Mouse (Mus musculus) ES-Bruce4 (cell line): Measurements from ENCODE around the gene Bsn. TPM values are rescaled to one million over a fixed set of nuclear protein-coding genes. Genes with fewer than 3 reads are reported as not detected.

ENCODE experiments used
- H3K27ac ChIP-seq: 2 replicates; pipeline ENCODE4 v1.5.1; 2012; ENCODE audit warnings: low read length, inconsistent platforms; ENCODE audit not compliant: insufficient read depth
- H3K27me3 ChIP-seq: 2 replicates; pipeline ENCODE4 v1.6.1; 2012; ENCODE audit warnings: mild to moderate bottlenecking, low read length, inconsistent platforms; ENCODE audit not compliant: control insufficient read depth, poor library complexity, insufficient read depth, severe bottlenecking
- H3K36me3 ChIP-seq: 2 replicates; pipeline ENCODE4 v1.6.1; 2012; ENCODE audit warnings: inconsistent platforms, mild to moderate bottlenecking, low read length, moderate library complexity; ENCODE audit not compliant: control insufficient read depth, poor library complexity, insufficient read depth, severe bottlenecking
- H3K4me1 ChIP-seq: one replicate; pipeline ENCODE4 v1.8.1; 2011; ENCODE audit warnings: low read length; ENCODE audit not compliant: control insufficient read depth, insufficient read depth
- H3K4me3 ChIP-seq: 2 replicates; pipeline ENCODE4 v1.5.1; 2011; ENCODE audit warnings: low read depth, mild to moderate bottlenecking, low read length
- H3K9ac ChIP-seq: 2 replicates; pipeline ENCODE4 v1.6.1; 2012; ENCODE audit warnings: low read depth, mild to moderate bottlenecking, inconsistent platforms; ENCODE audit not compliant: poor library complexity, severe bottlenecking
- H3K9me3 ChIP-seq: replicated peaks from 2 replicates; pipeline ENCODE4 v1.6.1; 2012; ENCODE audit warnings: mild to moderate bottlenecking, low read length, inconsistent platforms; ENCODE audit not compliant: control insufficient read depth, poor library complexity, insufficient read depth, severe bottlenecking
- CTCF ChIP-seq: IDR thresholded peaks from one replicate; pipeline ENCODE4 v1.8.1; 2011; ENCODE audit warnings: low read depth, low read length
- EP300 ChIP-seq: IDR thresholded peaks from 2 replicates; pipeline ENCODE4 v1.6.1; 2011; ENCODE audit warnings: low read depth, low read length; ENCODE audit not compliant: insufficient read depth
- POLR2A ChIP-seq: IDR thresholded peaks from one replicate; pipeline ENCODE4 v1.8.1; 2011; ENCODE audit warnings: low read length; ENCODE audit not compliant: insufficient read depth
- polyA plus RNA-seq: library from polyadenylated mRNA; stranded (reverse); fragments of >200 nt; gene quantifications from 2 replicates; pipeline ENCODE4 v1.2.4, GENCODE M21; 2011; ENCODE audit warnings: low read depth; ENCODE audit not compliant: missing spikeins, insufficient read depth, insufficient read length

Bsn gene
- polyA plus RNA-seq, 1 experiment, result 0.43 TPM

- no peaks in the 10 kb centered on the region for H3K9me3 ChIP-seq
- H3K9ac ChIP-seq, result no peak overlapping the region
- H3K36me3 ChIP-seq, result no peaks in the 10 kb centered on the region
- no peaks in the 10 kb centered on the region for H3K27me3 ChIP-seq
- no peak for TF ChIP-seq CTCF
- TF ChIP-seq POLR2A, result no peak
- no peak for TF ChIP-seq EP300
- no peak overlapping the region for H3K4me3 ChIP-seq
- H3K27ac ChIP-seq, result no peak overlapping the region
- no peaks in the 10 kb centered on the region for H3K4me1 ChIP-seq
Measured at GRCm38 (mm10) chr9:108073141-108073930, 116.8 kb downstream of the Bsn start.

DNA sequence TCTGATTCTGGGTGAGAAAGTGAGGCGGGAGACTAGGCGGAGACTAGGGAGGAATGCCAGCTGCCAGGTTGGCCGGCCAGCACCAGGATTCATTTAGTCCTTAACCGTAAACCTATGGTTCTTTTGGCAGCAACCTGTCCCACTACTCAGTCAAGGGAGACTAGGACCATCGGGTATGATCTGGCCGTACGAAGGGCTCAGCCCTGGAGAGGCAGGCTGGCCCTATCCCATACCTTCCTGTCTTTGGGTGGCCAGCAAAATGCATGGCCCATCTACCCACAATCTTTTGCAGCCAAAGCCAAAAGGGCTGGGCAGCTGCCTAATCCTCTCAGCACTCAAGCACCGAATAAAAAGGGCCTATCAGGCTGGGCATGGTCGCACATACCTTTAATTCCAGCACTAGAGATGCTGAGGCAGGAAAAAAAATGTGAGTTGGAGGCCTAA is 117.7 kb downstream of the Bsn start:
- no peak overlapping the region for H3K27ac ChIP-seq
- H3K4me3 ChIP-seq, result no peak overlapping the region
- H3K27me3 ChIP-seq, result no peaks in the 10 kb centered on the region
- no peaks in the 10 kb centered on the region for H3K9me3 ChIP-seq
- no peak for TF ChIP-seq CTCF
- TF ChIP-seq EP300, result no peak
- no peak for TF ChIP-seq POLR2A
- no peaks in the 10 kb centered on the region for H3K36me3 ChIP-seq
- H3K9ac ChIP-seq, result no peak overlapping the region
- H3K4me1 ChIP-seq, result no peaks in the 10 kb centered on the region

DNA sequence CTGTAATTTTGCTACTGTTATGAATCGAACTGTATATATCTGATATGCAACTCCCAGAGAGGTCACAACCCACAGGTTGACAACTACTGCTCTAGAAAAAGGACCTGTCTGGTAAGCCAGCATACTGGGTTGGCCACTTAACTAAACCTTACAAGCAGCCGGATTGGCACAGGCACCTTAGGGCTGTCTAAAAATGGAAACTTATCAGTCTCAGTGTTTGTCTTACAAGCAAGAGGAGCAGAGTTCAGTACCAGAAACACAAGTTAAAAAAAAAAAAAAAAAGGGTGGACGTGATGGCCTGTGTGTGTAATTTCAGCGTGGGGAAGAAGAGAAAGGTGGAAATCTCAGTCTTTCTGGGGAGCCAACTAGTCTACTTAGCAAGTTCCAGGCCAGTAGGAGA is 118.4 kb downstream of the Bsn start:
- Histone ChIP-seq H3K4me1 (no peaks in the 10 kb centered on the region), H3K9ac (no peak overlapping the region), H3K9me3 (no peaks in the 10 kb centered on the region), H3K36me3 (no peaks in the 10 kb centered on the region), H3K27me3 (no peaks in the 10 kb centered on the region), H3K27ac (no peak overlapping the region), H3K4me3 (no peak overlapping the region)
- TF ChIP-seq CTCF (no peak), EP300 (no peak), POLR2A (no peak)

- Histone ChIP-seq H3K36me3 (no peaks in the 10 kb centered on the region), H3K27ac (no peak overlapping the region), H3K9ac (no peak overlapping the region), H3K27me3 (no peaks in the 10 kb centered on the region), H3K4me1 (no peaks in the 10 kb centered on the region), H3K4me3 (no peak overlapping the region), H3K9me3 (no peaks in the 10 kb centered on the region)
- TF ChIP-seq POLR2A (no peak), CTCF (no peak), EP300 (no peak)
Measured at GRCm38 (mm10) chr9:108069529-108069928, 120.7 kb downstream of the Bsn start.

- Histone ChIP-seq H3K4me1 (no peaks in the 10 kb centered on the region), H3K27me3 (no peaks in the 10 kb centered on the region), H3K9me3 (no peaks in the 10 kb centered on the region), H3K9ac (no peak overlapping the region), H3K4me3 (no peak overlapping the region), H3K27ac (no peak overlapping the region), H3K36me3 (no peaks in the 10 kb centered on the region)
- no peak for TF ChIP-seq CTCF
Measured at GRCm38 (mm10) chr9:108069007-108069406, 121.2 kb downstream of the Bsn start.

DNA sequence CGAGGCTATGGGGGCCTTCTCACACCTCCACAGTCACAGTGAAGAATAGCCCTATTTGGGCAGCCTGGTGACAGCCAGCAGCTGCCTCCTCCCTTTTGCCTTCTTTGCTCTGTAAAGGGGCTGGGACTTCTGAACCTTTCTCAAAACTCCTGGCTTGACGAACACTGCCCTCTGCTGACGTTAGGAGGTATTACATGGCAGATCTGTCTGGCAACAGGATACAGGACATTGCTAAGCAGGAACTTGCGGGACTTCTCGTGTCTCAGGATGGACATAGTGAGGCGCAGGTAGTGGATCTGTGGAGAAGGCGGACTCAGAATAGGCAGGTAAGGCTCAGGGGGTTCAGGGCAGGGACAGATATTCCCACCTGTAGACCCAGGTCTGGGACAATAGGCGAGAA is 122.3 kb downstream of the Bsn start:
- Histone ChIP-seq H3K4me1 (no peaks in the 10 kb centered on the region), H3K36me3 (no peaks in the 10 kb centered on the region), H3K27ac (no peak overlapping the region), H3K9ac (no peak overlapping the region), H3K27me3 (no peaks in the 10 kb centered on the region), H3K9me3 (no peaks in the 10 kb centered on the region), H3K4me3 (peak overlapping the region; percentile 17; the same call in 1 of the 2 replicates)
- TF ChIP-seq CTCF (peak; percentile 72), POLR2A (no peak)
